Mouse (Mus musculus) megakaryocyte, adult 5-6 weeks (primary cell): ENCODE results near the gene Dhx8. TPM values are rescaled to one million over a fixed set of nuclear protein-coding genes. Genes with fewer than 3 reads are reported as not detected.

Experiments used
- ATAC-seq: 2 replicates; pipeline ENCODE4 v1.8.0; 2016; ENCODE audit warnings: mild to moderate bottlenecking, inconsistent platforms; ENCODE audit not compliant: poor library complexity, severe bottlenecking
- total RNA-seq, 2 experiments: library from RNA; stranded (forward) in 1 of 2; stranded (reverse) in 1 of 2; fragments of 153-499, 151-499 nt in 1 of 2; fragments of 221-1000, 200-1000 nt in 1 of 2; gene quantifications; 2 replicates each; pipeline versions ENCODE4 v1.2.3 to v1.2.4; 2015 to 2017

Gene Dhx8
- total RNA-seq, 2 experiments from 2014 or later = 18.5 to 36.9 TPM

DNA sequence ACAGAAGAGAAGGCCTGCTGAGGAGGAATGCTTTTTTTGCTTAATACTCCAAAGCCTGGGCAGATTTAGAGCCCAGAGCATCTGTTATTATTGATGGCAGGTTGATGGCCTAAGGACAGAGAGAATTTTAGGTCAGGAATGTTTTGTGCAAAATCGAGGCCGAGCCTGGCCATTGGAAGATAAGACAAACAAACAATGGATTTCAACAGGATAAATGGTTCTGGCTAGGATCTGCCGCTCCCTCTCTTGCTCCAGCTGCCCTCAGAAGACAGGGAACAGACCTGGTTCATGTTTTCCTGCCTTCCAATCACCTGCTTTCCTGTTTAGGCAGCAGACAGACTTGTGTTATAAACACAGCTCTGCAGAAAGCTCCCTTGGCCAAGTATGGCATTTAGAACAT lies 3.4 kb upstream of the Dhx8 start:
- no peak for ATAC-seq

- no peak for ATAC-seq
These were observed 877 bp downstream of the Dhx8 start for GRCm38 (mm10) chr11:101733596-101733995.

- ATAC-seq = no peak
These were observed 23.9 kb downstream of the Dhx8 start for GRCm38 (mm10) chr11:101756616-101757015.

DNA sequence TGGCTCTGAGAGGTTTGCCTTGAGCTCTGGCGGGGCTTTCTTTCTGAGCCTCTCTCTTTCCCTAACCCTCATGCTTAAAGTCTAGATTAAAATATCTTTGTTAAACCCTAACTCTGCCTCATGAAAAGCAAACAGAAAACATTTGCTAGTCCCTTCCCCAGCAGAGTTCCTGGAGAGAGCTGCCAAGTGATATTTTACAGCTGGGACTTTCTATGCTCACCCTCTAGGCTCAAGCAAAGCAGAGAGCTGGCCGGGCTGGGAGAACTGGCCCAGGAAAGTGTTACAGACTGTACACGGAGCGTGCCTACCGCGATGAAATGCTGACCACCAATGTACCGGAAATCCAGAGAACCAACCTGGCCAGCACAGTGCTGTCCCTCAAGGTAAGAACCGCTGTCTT lies 24.6 kb downstream of the Dhx8 start:
- no peak for ATAC-seq

- no peak for ATAC-seq
These were observed 25.7 kb downstream of the Dhx8 start for GRCm38 (mm10) chr11:101758431-101758830.

GRCm38 (mm10) chr11:101759530-101759929 lies 26.8 kb downstream of the Dhx8 start:
- peak; percentile 95 for ATAC-seq

DNA sequence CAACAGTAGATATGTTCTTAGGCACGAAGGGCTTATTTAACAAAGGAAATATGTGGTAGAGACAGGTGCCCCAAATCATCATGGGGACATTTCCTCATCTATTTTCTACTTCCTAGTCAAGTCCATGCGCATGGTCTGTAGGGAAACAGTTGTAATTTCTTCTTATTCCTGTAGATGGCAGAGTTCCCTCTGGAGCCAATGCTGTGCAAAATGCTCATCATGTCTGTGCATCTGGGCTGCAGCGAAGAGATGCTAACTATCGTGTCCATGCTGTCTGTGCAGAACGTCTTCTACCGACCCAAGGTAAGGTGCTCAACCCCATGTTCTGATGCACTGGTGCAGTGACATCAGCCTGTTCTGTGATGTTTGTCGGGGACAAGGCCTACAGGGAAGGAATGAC lies 31.0 kb downstream of the Dhx8 start:
- ATAC-seq = peak; percentile 74

GRCm38 (mm10) chr11:101764546-101764945 lies 31.8 kb downstream of the Dhx8 start:
- ATAC-seq = no peak

DNA sequence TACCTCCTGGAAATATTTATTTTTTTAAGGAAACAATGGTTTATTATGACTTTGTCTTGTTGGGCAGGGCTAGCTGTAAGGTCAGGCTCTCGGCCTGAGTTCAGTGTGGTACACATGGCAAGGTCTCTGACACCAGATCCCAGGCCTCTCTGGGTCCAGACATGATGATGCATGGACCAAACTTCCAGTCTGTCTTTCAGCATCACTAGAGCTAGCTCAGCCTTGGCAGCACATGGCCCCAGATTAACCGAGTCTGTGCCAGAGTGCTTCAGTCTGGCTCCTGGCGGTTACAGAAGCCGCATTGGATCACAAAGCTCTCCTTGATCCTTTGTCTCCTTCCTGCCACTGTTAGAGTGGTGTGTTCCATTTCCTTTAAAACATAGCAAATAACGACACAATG lies 34.6 kb downstream of the Dhx8 start:
- ATAC-seq = no peak

DNA sequence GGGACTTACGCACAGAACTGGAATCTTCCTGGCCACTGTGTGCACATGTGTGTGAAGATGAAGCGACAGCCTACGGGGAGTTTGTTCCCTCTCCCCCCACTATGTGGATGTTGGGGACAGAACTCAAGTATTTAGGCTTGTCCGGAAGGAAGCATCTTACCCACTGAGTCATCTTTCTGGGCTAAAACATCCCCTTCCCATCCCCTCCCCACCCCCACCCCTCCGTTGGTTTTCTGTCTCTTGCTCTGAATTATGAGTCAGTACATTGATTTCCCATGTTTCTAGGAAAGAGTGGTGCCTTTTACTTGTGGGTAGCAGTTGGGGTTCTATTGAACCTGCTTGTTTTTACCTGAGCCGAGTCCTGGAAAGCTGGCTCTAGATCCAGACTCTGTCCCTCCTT lies 36.0 kb downstream of the Dhx8 start:
- ATAC-seq = no peak

DNA sequence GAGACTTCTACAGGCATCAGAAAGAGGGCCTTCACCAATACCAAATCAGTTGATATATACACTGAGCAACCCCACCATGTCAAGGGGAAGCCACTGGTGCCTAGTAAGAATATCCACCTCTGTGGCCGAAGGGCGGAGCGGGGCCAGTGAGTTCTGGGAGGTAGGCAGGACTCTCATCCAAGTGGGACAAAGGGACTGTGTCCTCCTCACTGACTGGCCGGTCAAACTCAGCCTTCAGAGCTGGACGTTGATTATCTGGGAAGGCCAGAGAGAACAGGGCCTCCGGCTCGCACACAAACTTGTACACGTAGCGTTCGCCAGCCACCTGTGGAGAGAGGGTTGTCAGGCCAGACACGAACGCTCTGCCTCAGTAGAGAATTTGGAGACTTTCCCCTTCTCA lies 37.5 kb downstream of the Dhx8 start:
- no peak for ATAC-seq

GRCm38 (mm10) chr11:101772027-101772426 lies 39.3 kb downstream of the Dhx8 start:
- no peak for ATAC-seq

DNA sequence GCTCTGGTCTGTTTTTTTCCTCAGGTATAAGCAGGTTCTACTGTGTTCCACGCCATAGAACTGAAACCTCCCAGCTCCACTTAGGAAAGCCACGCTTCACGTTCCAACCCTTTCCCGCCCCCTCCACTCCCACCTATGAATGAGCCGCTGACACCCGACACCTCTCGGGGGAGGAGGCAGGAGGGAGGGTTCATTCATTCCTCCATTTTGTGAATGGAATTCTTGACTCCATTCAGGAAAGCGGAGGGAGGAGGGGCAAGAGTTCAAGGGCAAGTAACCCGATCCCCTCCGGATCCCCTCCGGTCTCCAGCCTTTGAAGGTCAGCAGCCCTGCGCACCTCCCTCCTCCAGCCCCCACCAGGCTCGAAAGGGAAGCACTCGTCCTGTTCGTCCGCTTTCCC lies 39.7 kb downstream of the Dhx8 start:
- ATAC-seq = no peak

DNA sequence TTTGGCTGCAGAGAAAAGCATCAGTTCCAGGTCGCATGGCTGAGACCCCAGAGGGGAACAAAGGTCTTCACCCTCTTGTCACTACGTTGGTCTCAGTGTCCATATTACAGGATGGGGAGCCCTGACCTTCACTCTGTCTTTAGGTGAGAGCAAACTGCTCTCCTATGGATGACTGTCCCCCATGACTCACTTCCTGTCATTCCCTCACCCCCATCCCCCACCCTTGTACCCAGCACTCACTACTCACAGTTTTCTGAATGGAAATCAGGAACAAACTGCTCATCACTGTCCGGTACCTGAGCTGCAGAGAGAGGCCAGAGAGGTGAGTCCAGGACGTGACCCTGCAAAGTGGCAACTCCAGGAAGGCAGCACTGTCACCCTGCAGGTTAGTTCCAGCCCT lies 44.1 kb downstream of the Dhx8 start:
- ATAC-seq = no peak

GRCm38 (mm10) chr11:101783135-101783534 lies 50.4 kb downstream of the Dhx8 start:
- no peak for ATAC-seq

GRCm38 (mm10) chr11:101783584-101783983 lies 50.9 kb downstream of the Dhx8 start:
- ATAC-seq = no peak

DNA sequence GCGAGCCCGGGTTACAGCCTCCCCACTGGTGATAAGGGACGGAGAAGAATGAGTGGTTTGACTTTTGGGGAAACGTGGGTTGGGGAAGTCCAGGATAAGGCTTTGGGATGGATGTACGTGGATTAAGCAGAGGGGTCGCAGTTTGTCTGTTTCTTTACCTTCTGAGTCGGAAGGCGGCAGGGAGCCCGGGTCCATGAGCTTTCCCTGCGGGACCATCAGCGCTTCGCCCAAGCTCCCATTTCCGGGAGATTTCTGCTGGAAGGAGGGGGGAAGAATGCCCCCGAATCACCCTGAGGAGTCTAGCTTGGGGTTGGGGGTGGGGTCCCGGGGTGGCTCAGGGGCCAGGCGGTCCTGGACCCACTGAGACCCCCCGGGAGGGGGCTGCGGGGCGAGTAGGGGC lies 51.4 kb downstream of the Dhx8 start:
- no peak for ATAC-seq

DNA sequence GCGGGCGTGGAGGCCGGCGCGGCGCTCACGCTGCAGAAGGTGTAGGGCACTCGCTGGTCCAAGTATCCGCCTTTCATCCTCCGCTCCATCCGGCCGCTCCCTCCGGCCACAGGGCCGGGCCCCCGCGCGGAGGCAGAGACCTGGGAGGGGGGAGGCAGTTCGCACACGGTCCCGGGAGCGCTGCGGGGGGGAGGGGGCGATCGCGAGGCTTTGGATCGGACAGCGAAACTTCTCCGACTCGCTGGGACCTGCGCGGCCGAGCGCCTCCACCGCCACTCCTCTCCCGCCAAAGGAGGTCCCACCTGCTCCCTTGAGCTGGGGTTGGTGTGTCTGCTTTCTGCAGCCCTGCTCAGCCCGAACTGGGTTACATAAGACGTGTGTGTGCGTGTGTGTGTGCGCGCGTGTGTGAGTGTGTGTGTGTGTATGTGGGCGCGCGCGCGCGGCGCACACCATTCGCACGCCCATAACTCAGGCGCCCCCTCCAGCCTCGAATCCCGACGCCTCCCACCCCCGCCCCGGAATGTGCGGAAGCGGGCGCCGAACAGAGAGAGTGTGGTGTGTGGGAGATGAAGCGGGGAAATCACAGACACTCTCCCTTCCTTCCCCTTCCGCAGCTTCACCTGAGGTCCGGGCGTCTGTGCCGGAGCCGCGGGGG lies 51.9 kb downstream of the Dhx8 start:
- ATAC-seq = no peak

GRCm38 (mm10) chr11:101785143-101785851 lies 52.6 kb downstream of the Dhx8 start, which contains the start of gene Etv4:
Gene Etv4 (minus strand): TSS chr11:101785371.
- ATAC-seq = peak; percentile 92

DNA sequence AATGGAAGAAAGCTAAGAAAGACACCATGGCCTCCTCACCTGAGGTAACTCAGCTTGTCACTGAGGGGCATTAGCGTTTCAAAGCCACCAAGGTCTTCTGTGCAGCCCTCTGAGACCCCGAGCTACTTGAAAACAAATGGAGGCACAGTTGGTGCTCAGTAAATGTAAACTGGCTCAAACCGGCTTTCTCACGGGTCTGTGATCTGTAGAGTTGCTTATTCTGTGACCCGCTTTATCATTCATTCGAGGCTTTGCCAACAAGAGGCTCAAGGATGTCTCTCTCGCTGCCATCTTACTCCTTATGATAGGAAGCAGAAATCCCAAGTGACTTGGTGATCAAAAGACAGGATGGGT lies 53.1 kb downstream of the Dhx8 start:
- no peak for ATAC-seq

DNA sequence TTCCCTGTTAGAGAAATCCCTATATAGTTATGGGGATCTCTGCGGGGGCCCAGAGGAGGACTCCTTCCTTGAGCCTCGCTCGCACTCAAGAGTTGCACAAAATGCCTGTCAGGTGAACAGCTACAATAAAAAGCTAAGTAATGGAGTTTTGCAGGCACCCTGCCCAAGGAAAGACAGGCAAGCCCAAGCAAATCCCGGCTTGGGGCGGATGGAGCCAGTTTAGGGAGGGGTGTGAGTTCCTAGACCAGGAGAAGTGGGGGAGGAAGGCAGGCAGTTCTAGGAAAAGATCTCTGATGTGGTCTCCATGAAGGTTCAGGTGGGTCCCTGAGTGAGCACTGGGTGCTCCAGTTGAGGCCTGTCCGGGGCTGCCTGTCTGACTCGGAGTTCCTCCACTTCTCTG lies 53.9 kb downstream of the Dhx8 start:
- no peak for ATAC-seq

- no peak for ATAC-seq
These were observed 54.7 kb downstream of the Dhx8 start for GRCm38 (mm10) chr11:101787432-101787831.
